2 mouse cellular contexts compared by ENCODE assay signal in genomic region chr6:29695975-29696374, GRCm38 (mm10).
TF ChIP-seq lines count a peak whose summit lies in the region.

No protein-coding gene starts in this region.

TF ChIP-seq in CH12.LX, 34 proteins besides CTCF, POLR2A, EP300 and RAD21:
- TF ChIP-seq KAT2A (IDR thresholded peaks at IDR 0.05; ENCODE audit: insufficient replicate concordance, low read length): no peak
- TF ChIP-seq BHLHE40 (IDR thresholded peaks at IDR 0.05; ENCODE audit: low read depth, low read length): no peak
- 0 out of 2 replicates have a peak, but pooled peaks have one; percentile 14 for TF ChIP-seq MAX (IDR thresholded peaks at IDR 0.05; ENCODE audit: low read length)
- no peak for TF ChIP-seq NELFE (IDR thresholded peaks at IDR 0.05; ENCODE audit: low read depth, low read length)
- no peak for TF ChIP-seq ETS1 (conservative IDR thresholded peaks at IDR 0.05; ENCODE audit: low read depth, low read length)
- no peak for TF ChIP-seq MEF2A (IDR thresholded peaks at IDR 0.05; ENCODE audit: borderline replicate concordance, low read depth, low read length)
- TF ChIP-seq GABPA (IDR thresholded peaks at IDR 0.05; ENCODE audit: insufficient replicate concordance, low read depth, low read length): no peak
- no peak for TF ChIP-seq HCFC1 (IDR thresholded peaks at IDR 0.05; ENCODE audit: low read depth, low read length)
- TF ChIP-seq CHD1 (IDR thresholded peaks at IDR 0.05; ENCODE audit: low read depth, low read length): no peak
- no peak for TF ChIP-seq CHD2 (IDR thresholded peaks at IDR 0.05; ENCODE audit: low read length)
- TF ChIP-seq MYC (IDR thresholded peaks at IDR 0.05; ENCODE audit: low read depth, low read length): no peak
- no peak for TF ChIP-seq ELF1 (IDR thresholded peaks at IDR 0.05; ENCODE audit: low read depth, low read length)
- TF ChIP-seq UBTF (IDR thresholded peaks at IDR 0.05; ENCODE audit: low read depth, low read length): 0 out of 2 replicates have a peak, but pooled peaks have one; percentile 39
- no peak for TF ChIP-seq ZNF384 (IDR thresholded peaks at IDR 0.05; ENCODE audit: low read depth, low read length)
- no peak for TF ChIP-seq TCF12 (IDR thresholded peaks at IDR 0.05; ENCODE audit: low read depth, low read length)
- no peak for TF ChIP-seq ZC3H11A (IDR thresholded peaks at IDR 0.05; ENCODE audit: low read depth, low read length)
- no peak for TF ChIP-seq MAFK (IDR thresholded peaks at IDR 0.05; ENCODE audit: insufficient replicate concordance, low read length)
- peak; percentile 52; the same call in 1 of the 2 replicates for TF ChIP-seq IRF4 (IDR thresholded peaks at IDR 0.05; ENCODE audit: low read depth, low read length)
- TF ChIP-seq NRF1 (IDR thresholded peaks at IDR 0.05; ENCODE audit: low read depth, low read length): no peak
- no peak for TF ChIP-seq E2F4 (IDR thresholded peaks at IDR 0.05; ENCODE audit: insufficient replicate concordance, low read depth, low read length)
- no peak for TF ChIP-seq SMC3 (IDR thresholded peaks at IDR 0.05; ENCODE audit: low read depth, low read length)
- no peak for TF ChIP-seq JUND (conservative IDR thresholded peaks at IDR 0.05; ENCODE audit: low read depth, low read length)
- no peak for TF ChIP-seq POLR2AphosphoS2 (IDR thresholded peaks at IDR 0.05; ENCODE audit: low read depth, low read length)
- TF ChIP-seq RCOR1 (conservative IDR thresholded peaks at IDR 0.05; ENCODE audit: low read depth, low read length): no peak
- TF ChIP-seq MXI1 (IDR thresholded peaks at IDR 0.05; ENCODE audit: low read depth, low read length): no peak
- TF ChIP-seq USF1 (IDR thresholded peaks at IDR 0.05; ENCODE audit: low read depth, low read length): no peak
- no peak for TF ChIP-seq USF2 (conservative IDR thresholded peaks at IDR 0.05; ENCODE audit: low read depth, low read length)
- no peak for TF ChIP-seq PAX5 (IDR thresholded peaks at IDR 0.05; ENCODE audit: low read length)
- TF ChIP-seq ZMIZ1 (IDR thresholded peaks at IDR 0.05; ENCODE audit: low read depth, low read length): no peak
- no peak for TF ChIP-seq ZKSCAN1 (IDR thresholded peaks at IDR 0.05; ENCODE audit: borderline replicate concordance, low read depth, low read length)
- 0 out of 2 replicates have a peak, but pooled peaks have one; percentile 24 for TF ChIP-seq SIN3A (IDR thresholded peaks at IDR 0.05; ENCODE audit: low read length)
- 0 out of 2 replicates have a peak, but pooled peaks have one; percentile 56 for TF ChIP-seq TBP (conservative IDR thresholded peaks at IDR 0.05; ENCODE audit: low read depth, low read length)
- no peak for TF ChIP-seq MAZ (IDR thresholded peaks at IDR 0.05; ENCODE audit: low read depth, low read length)
- TF ChIP-seq JUN (IDR thresholded peaks at IDR 0.05; ENCODE audit: insufficient read depth, low read depth, low read length): no peak

TF ChIP-seq in MEL, 35 proteins besides CTCF, POLR2A, EP300 and RAD21:
- TF ChIP-seq SIN3A (IDR thresholded peaks at IDR 0.05; ENCODE audit: low read length) (no peak), TAL1 (IDR thresholded peaks at IDR 0.05; ENCODE audit: low read length) (no peak), MYC (IDR thresholded peaks at IDR 0.05; ENCODE audit: low read depth, low read length) (no peak), MEF2A (IDR thresholded peaks at IDR 0.05; ENCODE audit: extremely low read depth, insufficient replicate concordance, low read depth, low read length, poor library complexity, severe bottlenecking) (no peak), ZNF384 (IDR thresholded peaks at IDR 0.05; ENCODE audit: low read depth, low read length) (no peak), E2F4 (IDR thresholded peaks at IDR 0.05; ENCODE audit: borderline replicate concordance, low read depth, low read length) (no peak), HCFC1 (IDR thresholded peaks at IDR 0.05; ENCODE audit: low read depth, low read length) (0 out of 2 replicates have a peak, but pooled peaks have one; percentile 23), NELFE (IDR thresholded peaks at IDR 0.05; ENCODE audit: low read depth, low read length) (no peak), CHD1 (IDR thresholded peaks at IDR 0.05; ENCODE audit: low read depth, low read length) (no peak), MAX (IDR thresholded peaks at IDR 0.05; ENCODE audit: low read length) (peak; percentile 5; the same call in 1 of the 2 replicates), ELF1 (IDR thresholded peaks at IDR 0.05; ENCODE audit: low read depth, low read length) (no peak), TBP (IDR thresholded peaks at IDR 0.05; ENCODE audit: low read depth, low read length) (peak; percentile 83), MAZ (IDR thresholded peaks at IDR 0.05; ENCODE audit: low read depth, low read length) (no peak)
